Mouse (Mus musculus) gastrocnemius, adult 18-20 months (tissue): ENCODE data around the gene Kirrel. TPM values are rescaled to one million over a fixed set of nuclear protein-coding genes. Genes with fewer than 3 reads are reported as not detected.

Experiments used
- DNase-seq: peaks from one replicate; pipeline ENCODE4 v3.0.0; 2021; ENCODE audit warnings: low spot score
- total RNA-seq, 2 experiments: library from RNA; stranded (reverse); gene quantifications; 2 replicates each; pipeline ENCODE4 v1.2.3; 2021

The Kirrel gene
- total RNA-seq, 2 experiments from 2014 or later: 2.7 to 4.9 TPM

GRCm38 (mm10) chr3:87168756-87169155 lies 5.8 kb downstream of the Kirrel start:
- no peak for DNase-seq

- no peak for DNase-seq
Measured at GRCm38 (mm10) chr3:87167621-87168020, 6.9 kb downstream of the Kirrel start.

- no peak for DNase-seq
Measured at GRCm38 (mm10) chr3:87165291-87165881, 9.2 kb downstream of the Kirrel start.

GRCm38 (mm10) chr3:87164099-87164815 lies 10.3 kb downstream of the Kirrel start:
- DNase-seq: no peak

GRCm38 (mm10) chr3:87163116-87163515 lies 11.4 kb downstream of the Kirrel start:
- DNase-seq: no peak

- DNase-seq: peak; percentile 54
Measured at GRCm38 (mm10) chr3:87162380-87162779, 12.2 kb downstream of the Kirrel start.

GRCm38 (mm10) chr3:87161601-87162000 lies 12.9 kb downstream of the Kirrel start:
- DNase-seq: no peak

- DNase-seq: no peak
Measured at GRCm38 (mm10) chr3:87160819-87161509, 13.6 kb downstream of the Kirrel start.

- no peak for DNase-seq
Measured at GRCm38 (mm10) chr3:87159190-87159589, 15.4 kb downstream of the Kirrel start.

- peak; percentile 66 for DNase-seq
Measured at GRCm38 (mm10) chr3:87157767-87158291, 16.7 kb downstream of the Kirrel start.

GRCm38 (mm10) chr3:87157297-87157696 lies 17.2 kb downstream of the Kirrel start:
- DNase-seq: no peak

GRCm38 (mm10) chr3:87154398-87155287 lies 19.9 kb downstream of the Kirrel start:
- no peak for DNase-seq

- DNase-seq: no peak
Measured at GRCm38 (mm10) chr3:87153038-87153437, 21.5 kb downstream of the Kirrel start.

GRCm38 (mm10) chr3:87152111-87152738 lies 22.3 kb downstream of the Kirrel start:
- DNase-seq: no peak

- no peak for DNase-seq
Measured at GRCm38 (mm10) chr3:87151294-87151826, 23.2 kb downstream of the Kirrel start.

- peak; percentile 50 for DNase-seq
Measured at GRCm38 (mm10) chr3:87150689-87151244, 23.8 kb downstream of the Kirrel start.

GRCm38 (mm10) chr3:87150056-87150688 lies 24.4 kb downstream of the Kirrel start:
- DNase-seq: no peak

- DNase-seq: no peak
Measured at GRCm38 (mm10) chr3:87149425-87149824, 25.1 kb downstream of the Kirrel start.

- no peak for DNase-seq
Measured at GRCm38 (mm10) chr3:87144476-87145240, 29.9 kb downstream of the Kirrel start.
